Mouse (Mus musculus) lung, postnatal 0 days (tissue): Measurements from ENCODE around the gene Xpo5. TPM values are rescaled to one million over a fixed set of nuclear protein-coding genes. Genes with fewer than 3 reads are reported as not detected.

Source experiments
- ATAC-seq: fragments of 200-750 bp; cut with Nextera tagmentation; 2 replicates; pipeline ENCODE4 v1.8.0; 2017; ENCODE audit warnings: moderate library complexity
- DNase-seq: peaks from one replicate; pipeline ENCODE4 v3.0.0-alpha.2; 2016; ENCODE audit warnings: low spot score
- H3K27ac ChIP-seq: fragments of 300-500 bp; sonication (generic); 2 replicates; pipeline ENCODE4 v1.5.1; 2014; ENCODE audit warnings: antibody characterized with exemption, mild to moderate bottlenecking, low read length, mixed read lengths
- H3K27me3 ChIP-seq: fragments of 300-500 bp; sonication (generic); replicated peaks from 2 replicates; pipeline ENCODE4 v1.6.1; 2014; ENCODE audit warnings: low read length, mixed read lengths; ENCODE audit not compliant: insufficient read depth
- H3K36me3 ChIP-seq: fragments of 300-500 bp; sonication (generic); 2 replicates; pipeline ENCODE4 v1.6.1; 2014; ENCODE audit warnings: low read length, mixed read lengths; ENCODE audit not compliant: insufficient read depth
- H3K4me1 ChIP-seq: fragments of 300-500 bp; sonication (generic); 2 replicates; pipeline ENCODE4 v1.6.1; 2014; ENCODE audit warnings: antibody characterized with exemption, low read depth, low read length, mixed read lengths; ENCODE audit not compliant: insufficient read depth
- H3K4me2 ChIP-seq: fragments of 300-500 bp; sonication (generic); replicated peaks from 2 replicates; pipeline ENCODE4 v1.6.1; 2014; ENCODE audit warnings: low read depth, mild to moderate bottlenecking, low read length, moderate library complexity, mixed read lengths
- H3K4me3 ChIP-seq: fragments of 300-500 bp; sonication (generic); 2 replicates; pipeline ENCODE4 v1.5.1; 2014; ENCODE audit warnings: low read depth, low read length
- H3K9ac ChIP-seq: fragments of 300-500 bp; sonication (generic); replicated peaks from 2 replicates; pipeline ENCODE4 v1.6.1; 2014; ENCODE audit warnings: low read depth, mild to moderate bottlenecking
- H3K9me3 ChIP-seq: fragments of 300-500 bp; sonication (generic); 2 replicates; pipeline ENCODE4 v1.6.1; 2016; ENCODE audit warnings: low read length, mixed read lengths
- CTCF ChIP-seq: IDR thresholded peaks from 2 replicates; pipeline ENCODE4 v1.5.1; 2016; ENCODE audit warnings: antibody characterized with exemption, mild to moderate bottlenecking
- EP300 ChIP-seq: IDR thresholded peaks from 2 replicates; pipeline ENCODE4 v1.6.1; 2016; ENCODE audit warnings: antibody characterized with exemption, mild to moderate bottlenecking, control low read depth
- WGBS: fragments of 180-500 bp; shearing (Covaris S2); extraction: QIAGEN DNeasy Blood & Tissue Kit; methylation state at CpG from one replicate; pipeline ENCODE4 v1.1.7; 2014; 5-methylcytosine and 5-hydroxymethylcytosine counted together
- polyA plus RNA-seq: library from polyadenylated mRNA; unstranded; fragments of >200 nt; fragmentation: Nextera tagmentation; extraction: Ambion mirVana; gene quantifications from 2 replicates; pipeline ENCODE4 v1.2.1, GENCODE M21; 2015

The Xpo5 gene
- polyA plus RNA-seq, 1 experiment from 2014 or later: 14.8 TPM

GRCm38 (mm10) chr17:46160090-46160662, 42.4 kb upstream of the Xpo5 start:
- peak overlapping the region; percentile 69 for H3K4me2 ChIP-seq
- peaks cover 6% of the 10 kb centered on the region for H3K36me3 ChIP-seq
- TF ChIP-seq CTCF (peak; percentile 63), EP300 (peak; percentile 40)
- DNase-seq (peak; percentile 98), ATAC-seq (peak; percentile 68)
- H3K9ac ChIP-seq: no peak overlapping the region; the same call in 1 of the 2 replicates
- no peaks in the 10 kb centered on the region for H3K27me3 ChIP-seq
- H3K27ac ChIP-seq: peak overlapping the region; percentile 90
- 2% methylated on average over 16 of the region's 16 CpGs for WGBS
- peaks cover 3% of the 10 kb centered on the region; the same call in 1 of the 2 replicates for H3K4me1 ChIP-seq
- H3K4me3 ChIP-seq: peak overlapping the region; percentile 72
- no peaks in the 10 kb centered on the region for H3K9me3 ChIP-seq

DNA sequence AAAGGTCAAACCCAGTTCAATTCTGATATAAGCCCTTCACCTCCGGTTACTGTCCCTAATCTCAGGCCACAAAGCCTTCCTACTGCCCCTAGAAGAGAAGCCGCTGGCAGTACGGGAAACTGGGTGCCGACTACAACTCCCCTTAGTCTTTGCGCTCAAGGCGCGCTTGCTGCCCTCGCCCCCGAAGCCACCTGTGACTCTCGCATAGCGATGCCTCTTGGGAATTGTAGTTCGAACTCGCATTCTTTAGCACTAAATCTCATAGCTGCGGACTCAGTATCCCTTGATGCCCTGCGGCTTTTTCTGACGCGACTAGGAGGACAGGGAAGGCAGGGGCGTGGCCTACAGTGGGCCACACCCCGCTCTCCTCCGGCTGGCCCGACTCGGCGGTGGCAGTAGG, 41.9 kb upstream of the Xpo5 start, which contains the start of gene Gtpbp2:
TSS of gene Gtpbp2 (plus strand) at position 347 of the 400 bp plus-strand sequence.
- H3K9ac ChIP-seq: peak within 1 kb of the TSS; percentile 58
- peaks cover 11% of the 10 kb centered on the region for H3K36me3 ChIP-seq
- no peak for TF ChIP-seq CTCF
- peak within 1 kb of the TSS; percentile 72 for H3K4me3 ChIP-seq
- H3K4me1 ChIP-seq: peaks cover 3% of the 10 kb centered on the region; the same call in 1 of the 2 replicates
- peak within 1 kb of the TSS; percentile 90 for H3K27ac ChIP-seq
- DNase-seq (peak; percentile 100), ATAC-seq (peak; percentile 93)
- H3K9me3 ChIP-seq: no peaks in the 10 kb centered on the region
- 0% methylated on average over 21 of the region's 23 CpGs for WGBS
- H3K27me3 ChIP-seq: no peaks in the 10 kb centered on the region
- peak within 1 kb of the TSS; percentile 69 for H3K4me2 ChIP-seq

GRCm38 (mm10) chr17:46161179-46161578, 41.4 kb upstream of the Xpo5 start:
- H3K9ac ChIP-seq: peak overlapping the region; percentile 58
- DNase-seq (peak; percentile 70), ATAC-seq (peak; percentile 17)
- H3K36me3 ChIP-seq: peaks cover 13% of the 10 kb centered on the region
- no peaks in the 10 kb centered on the region for H3K9me3 ChIP-seq
- H3K4me2 ChIP-seq: peak overlapping the region; percentile 65
- TF ChIP-seq EP300: no peak
- no peak for TF ChIP-seq CTCF
- H3K4me3 ChIP-seq: peak overlapping the region; percentile 72
- H3K27ac ChIP-seq: peak overlapping the region; percentile 83
- 0% methylated on average over 19 of the region's 19 CpGs for WGBS
- peaks cover 3% of the 10 kb centered on the region; the same call in 1 of the 2 replicates for H3K4me1 ChIP-seq
- H3K27me3 ChIP-seq: no peaks in the 10 kb centered on the region

GRCm38 (mm10) chr17:46161710-46162109, 40.9 kb upstream of the Xpo5 start:
- Histone ChIP-seq H3K27me3 (no peaks in the 10 kb centered on the region), H3K9me3 (no peaks in the 10 kb centered on the region), H3K4me3 (peak overlapping the region; percentile 72), H3K4me1 (peaks cover 3% of the 10 kb centered on the region; the same call in 1 of the 2 replicates), H3K4me2 (peak overlapping the region; percentile 65), H3K36me3 (peaks cover 18% of the 10 kb centered on the region), H3K27ac (peak overlapping the region; percentile 83), H3K9ac (peak overlapping the region; percentile 58)
- TF ChIP-seq CTCF: no peak
- no peak for TF ChIP-seq EP300
- WGBS: 40% methylated on average over 9 of the region's 9 CpGs
- ATAC-seq (no peak), DNase-seq (no peak)

DNA sequence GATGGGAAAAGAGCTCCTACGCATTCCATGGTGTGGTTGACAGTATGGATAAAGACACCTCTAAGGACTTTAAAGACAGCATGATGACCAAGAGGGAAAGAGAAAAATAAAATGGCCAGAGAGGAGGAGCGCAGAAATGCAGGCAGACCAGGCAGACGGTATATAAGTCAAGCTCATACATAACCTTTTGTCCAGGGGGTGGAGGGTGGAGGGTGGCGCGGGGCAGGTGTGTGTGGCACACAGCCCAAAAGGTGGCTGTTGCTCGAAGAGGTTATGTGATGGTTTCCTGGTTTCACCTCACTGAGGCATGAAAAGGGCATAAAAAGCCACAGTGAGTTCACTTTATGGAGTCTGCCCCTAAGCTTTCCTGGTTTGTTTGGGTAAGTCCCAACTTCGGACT, 40.0 kb upstream of the Xpo5 start:
- no peak for DNase-seq
- Histone ChIP-seq H3K36me3 (peaks cover 25% of the 10 kb centered on the region), H3K27ac (peak overlapping the region; percentile 74), H3K9ac (0 out of 2 replicates have a peak overlapping the region, but pooled peaks have one; percentile 16), H3K9me3 (no peaks in the 10 kb centered on the region), H3K4me3 (0 out of 2 replicates have a peak overlapping the region, but pooled peaks have one; percentile 20), H3K4me1 (peaks cover 3% of the 10 kb centered on the region; the same call in 1 of the 2 replicates), H3K4me2 (peak overlapping the region; percentile 52), H3K27me3 (no peaks in the 10 kb centered on the region)
- WGBS: 61% methylated on average over 7 of the region's 7 CpGs
- ATAC-seq: no peak
- TF ChIP-seq EP300 (no peak), CTCF (no peak)

- no peaks in the 10 kb centered on the region for H3K27me3 ChIP-seq
- H3K9me3 ChIP-seq: no peaks in the 10 kb centered on the region
- peaks cover 3% of the 10 kb centered on the region; the same call in 1 of the 2 replicates for H3K4me1 ChIP-seq
- peaks cover 30% of the 10 kb centered on the region for H3K36me3 ChIP-seq
- 28% methylated on average over 9 of the region's 9 CpGs for WGBS
- H3K4me2 ChIP-seq: peak overlapping the region; percentile 52
- H3K4me3 ChIP-seq: peak overlapping the region; percentile 20; the same call in 1 of the 2 replicates
- peak; percentile 93 for DNase-seq
- ATAC-seq: peak; percentile 6; the same call in 1 of the 2 replicates
- TF ChIP-seq CTCF (no peak), EP300 (0 out of 2 replicates have a peak, but pooled peaks have one; percentile 24)
- H3K27ac ChIP-seq: peak overlapping the region; percentile 74
- 0 out of 2 replicates have a peak overlapping the region, but pooled peaks have one; percentile 16 for H3K9ac ChIP-seq
Measured at GRCm38 (mm10) chr17:46162951-46163421, 39.6 kb upstream of the Xpo5 start.
